29 mouse cellular contexts compared by ENCODE assay signal in genomic region chr13:109707154-109707553, GRCm38 (mm10).
DNase-seq lines count a peak whose midpoint lies in the region; ATAC-seq and TF ChIP-seq lines count a peak whose summit lies in the region.
"Had no signal": no experiment of that assay in that cellular context is flagged by ENCODE, and none has a peak within 500 bp of the region (broad histone marks: within the 10 kb centered on the region; RNA-seq: fewer than 3 reads in every experiment).

No protein-coding gene starts in this region.

- H3K4me1 ChIP-seq in forebrain, embryonic 14.5 days (ENCODE audit: control insufficient read depth, insufficient read depth, low read length), result peaks cover 17% of the 10 kb centered on the region
- H3K4me1 ChIP-seq in forebrain, embryonic 15.5 days, result peaks cover 9% of the 10 kb centered on the region; the same call in 1 of the 2 replicates
- peaks cover 20% of the 10 kb centered on the region for H3K4me1 ChIP-seq in midbrain, embryonic 10.5 days
- peaks cover 7% of the 10 kb centered on the region for H3K4me1 ChIP-seq in midbrain, embryonic 15.5 days
- H3K4me1 ChIP-seq in midbrain, embryonic 13.5 days (replicated peaks), result peaks cover 18% of the 10 kb centered on the region
- no peaks in the 10 kb centered on the region for H3K4me1 ChIP-seq in midbrain, postnatal 0 days (ENCODE audit: insufficient read depth, low read length)
- H3K4me1 ChIP-seq: embryonic facial prominence, embryonic 15.5 days had no signal

- no peaks in the 10 kb centered on the region for H3K27me3 ChIP-seq in forebrain, embryonic 14.5 days (replicated peaks; ENCODE audit: control insufficient read depth, insufficient read depth, low read length)
- no peaks in the 10 kb centered on the region for H3K27me3 ChIP-seq in forebrain, embryonic 15.5 days
- no peaks in the 10 kb centered on the region for H3K27me3 ChIP-seq in midbrain, embryonic 10.5 days (ENCODE audit: low read depth, poor library complexity, severe bottlenecking)
- H3K27me3 ChIP-seq in midbrain, embryonic 15.5 days (replicated peaks), result no peaks in the 10 kb centered on the region
- H3K27me3 ChIP-seq in midbrain, embryonic 13.5 days, result no peaks in the 10 kb centered on the region
- H3K27me3 ChIP-seq in midbrain, postnatal 0 days (ENCODE audit: insufficient read depth, low read length), result no peaks in the 10 kb centered on the region
- H3K27me3 ChIP-seq: CH12.LX; embryonic facial prominence, embryonic 12.5 days; embryonic facial prominence, embryonic 15.5 days; forebrain, embryonic 13.5 days; heart, embryonic 12.5 days; heart, embryonic 15.5 days; hindbrain, embryonic 12.5 days had no signal

- no peaks in the 10 kb centered on the region for H3K9me3 ChIP-seq in forebrain, embryonic 14.5 days (replicated peaks; ENCODE audit: control insufficient read depth, low read length)
- no peaks in the 10 kb centered on the region for H3K9me3 ChIP-seq in forebrain, embryonic 15.5 days
- H3K9me3 ChIP-seq in midbrain, embryonic 10.5 days (replicated peaks), result no peaks in the 10 kb centered on the region
- H3K9me3 ChIP-seq in midbrain, embryonic 15.5 days, result no peaks in the 10 kb centered on the region
- no peaks in the 10 kb centered on the region for H3K9me3 ChIP-seq in midbrain, embryonic 13.5 days
- no peaks in the 10 kb centered on the region for H3K9me3 ChIP-seq in midbrain, postnatal 0 days (ENCODE audit: low read length)
- H3K9me3 ChIP-seq: embryonic facial prominence, embryonic 12.5 days; embryonic facial prominence, embryonic 15.5 days; forebrain, embryonic 13.5 days; G1E; heart, embryonic 12.5 days; heart, embryonic 15.5 days; hindbrain, embryonic 12.5 days had no signal

- H3K4me2 ChIP-seq in forebrain, embryonic 14.5 days (ENCODE audit: low read length), result no peak overlapping the region
- H3K4me2 ChIP-seq in forebrain, embryonic 15.5 days (replicated peaks), result no peak overlapping the region
- H3K4me2 ChIP-seq in midbrain, embryonic 15.5 days, result no peak overlapping the region
- no peak overlapping the region for H3K4me2 ChIP-seq in midbrain, embryonic 13.5 days (replicated peaks)
- no peak overlapping the region for H3K4me2 ChIP-seq in midbrain, postnatal 0 days (ENCODE audit: low read depth, low read length, poor library complexity, severe bottlenecking)
- H3K4me2 ChIP-seq: embryonic facial prominence, embryonic 12.5 days; embryonic facial prominence, embryonic 15.5 days; forebrain, embryonic 13.5 days; heart, embryonic 12.5 days; heart, embryonic 15.5 days; hindbrain, embryonic 12.5 days had no signal

- no peak overlapping the region for H3K4me3 ChIP-seq in forebrain, embryonic 14.5 days (ENCODE audit: low read depth, low read length)
- H3K4me3 ChIP-seq in forebrain, embryonic 15.5 days, result no peak overlapping the region
- no peak overlapping the region for H3K4me3 ChIP-seq in midbrain, embryonic 10.5 days
- no peak overlapping the region for H3K4me3 ChIP-seq in midbrain, embryonic 15.5 days
- H3K4me3 ChIP-seq in midbrain, embryonic 13.5 days (replicated peaks), result no peak overlapping the region
- H3K4me3 ChIP-seq in midbrain, postnatal 0 days (ENCODE audit: low read depth, low read length), result no peak overlapping the region
- H3K4me3 ChIP-seq: embryonic facial prominence, embryonic 12.5 days; embryonic facial prominence, embryonic 15.5 days; forebrain, embryonic 13.5 days; heart, embryonic 12.5 days; heart, embryonic 15.5 days; hindbrain, embryonic 12.5 days had no signal

- H3K36me3 ChIP-seq in forebrain, embryonic 14.5 days (ENCODE audit: control insufficient read depth, insufficient read depth, low read length), result no peaks in the 10 kb centered on the region
- H3K36me3 ChIP-seq in forebrain, embryonic 15.5 days, result no peaks in the 10 kb centered on the region
- no peaks in the 10 kb centered on the region for H3K36me3 ChIP-seq in midbrain, embryonic 10.5 days
- no peaks in the 10 kb centered on the region for H3K36me3 ChIP-seq in midbrain, embryonic 15.5 days (replicated peaks)
- H3K36me3 ChIP-seq in midbrain, embryonic 13.5 days, result no peaks in the 10 kb centered on the region
- H3K36me3 ChIP-seq in midbrain, postnatal 0 days (ENCODE audit: insufficient read depth, low read length), result no peaks in the 10 kb centered on the region
- H3K36me3 ChIP-seq: embryonic facial prominence, embryonic 12.5 days; embryonic facial prominence, embryonic 15.5 days; heart, embryonic 12.5 days; heart, embryonic 15.5 days; hindbrain, embryonic 12.5 days had no signal

- no peak overlapping the region; the same call in 1 of the 2 replicates for H3K27ac ChIP-seq in forebrain, embryonic 14.5 days (ENCODE audit: low read depth, low read length)
- H3K27ac ChIP-seq in forebrain, embryonic 15.5 days (replicated peaks), result no peak overlapping the region
- 0 out of 2 replicates have a peak overlapping the region, but pooled peaks have one; percentile 7 for H3K27ac ChIP-seq in midbrain, embryonic 10.5 days (replicated peaks)
- H3K27ac ChIP-seq in midbrain, embryonic 15.5 days, result no peak overlapping the region
- no peak overlapping the region; the same call in 1 of the 2 replicates for H3K27ac ChIP-seq in midbrain, embryonic 13.5 days
- H3K27ac ChIP-seq in midbrain, postnatal 0 days (ENCODE audit: low read depth, low read length), result no peak overlapping the region
- H3K27ac ChIP-seq: embryonic facial prominence, embryonic 12.5 days; embryonic facial prominence, embryonic 15.5 days; forebrain, embryonic 13.5 days; heart, embryonic 15.5 days; hindbrain, embryonic 12.5 days; hindbrain, postnatal 0 days had no signal

- ATAC-seq in forebrain, embryonic 14.5 days, result 0 out of 2 replicates have a peak, but pooled peaks have one; percentile 20
- no peak for ATAC-seq in forebrain, embryonic 15.5 days (replicated peaks)
- ATAC-seq in midbrain, embryonic 15.5 days (replicated peaks), result no peak
- 0 out of 2 replicates have a peak, but pooled peaks have one; percentile 24 for ATAC-seq in midbrain, embryonic 13.5 days
- no peak for ATAC-seq in midbrain, postnatal 0 days (ENCODE audit: low FRiP score)
- ATAC-seq: forebrain, embryonic 13.5 days; hindbrain, postnatal 0 days; inflammation-experienced regulatory T-cells, adult 6 months; intestine, embryonic 16.5 days had no signal

- no peak for TF ChIP-seq CTCF in midbrain, postnatal 0 days (IDR thresholded peaks at IDR 0.05)

- 70% methylated on average over 4 of the region's 4 CpGs for WGBS in forebrain, embryonic 14.5 days
- WGBS in forebrain, embryonic 15.5 days, result 77% methylated on average over 4 of the region's 4 CpGs
- WGBS in midbrain, embryonic 10.5 days, result 75% methylated on average over 4 of the region's 4 CpGs
- 83% methylated on average over 4 of the region's 4 CpGs for WGBS in midbrain, embryonic 15.5 days
- WGBS in midbrain, embryonic 13.5 days, result 78% methylated on average over 4 of the region's 4 CpGs
- 82% methylated on average over 4 of the region's 4 CpGs for WGBS in midbrain, postnatal 0 days

- no peak for DNase-seq in forebrain, embryonic 14.5 days (ENCODE audit: low spot score)
- DNase-seq in midbrain, embryonic 10.5 days (ENCODE audit: low spot score), result no peak
- DNase-seq in midbrain, postnatal 0 days (ENCODE audit: low spot score), result no peak
- no peak for DNase-seq in adipocyte (ENCODE audit: low spot score)
- DNase-seq: adrenal gland, adult 2 months; adrenal gland, postnatal 14 days; B cell, adult 2 months; cerebellum, adult 11 months; cerebellum, adult 2 months; cerebellum, adult 9-11 months; cerebellum, postnatal 25 days; gastrocnemius, postnatal 25 days; heart, adult 18-20 months; heart, postnatal 10 days; heart, postnatal 36 days had no signal

- H3K9ac ChIP-seq in forebrain, embryonic 14.5 days (ENCODE audit: low read length), result no peak overlapping the region
- no peak overlapping the region for H3K9ac ChIP-seq in forebrain, embryonic 15.5 days (replicated peaks)
- no peak overlapping the region for H3K9ac ChIP-seq in midbrain, embryonic 15.5 days
- H3K9ac ChIP-seq in midbrain, embryonic 13.5 days (replicated peaks), result no peak overlapping the region
- no peak overlapping the region for H3K9ac ChIP-seq in midbrain, postnatal 0 days (replicated peaks; ENCODE audit: low read length, poor library complexity, severe bottlenecking)
- H3K9ac ChIP-seq: embryonic facial prominence, embryonic 12.5 days; embryonic facial prominence, embryonic 15.5 days; forebrain, embryonic 13.5 days; heart, embryonic 12.5 days; heart, embryonic 15.5 days; hindbrain, embryonic 12.5 days had no signal

Comparison
In these comparisons a context has a peak if more than half of its experiments do, and no peak if none do; other contexts are left out.
1. ATAC-seq: peak in forebrain, embryonic 14.5 days (single experiment) and midbrain, embryonic 13.5 days (single experiment); none in forebrain, embryonic 15.5 days (single experiment), midbrain, embryonic 15.5 days (single experiment) and midbrain, postnatal 0 days (single experiment).